Mouse (Mus musculus) stomach, postnatal 0 days (tissue): ENCODE results near the gene Ccdc142.
A peak's percentile ranks its signal among the peaks of the same experiment; 100 is the strongest.

Source experiments
- CTCF ChIP-seq: IDR thresholded peaks from 2 replicates; pipeline ENCODE4 v1.5.1; 2016; ENCODE audit warnings: antibody characterized with exemption, low read depth, mild to moderate bottlenecking, moderate library complexity
- EP300 ChIP-seq: optimal IDR thresholded peaks from 2 replicates; pipeline ENCODE3; 2016; ENCODE audit warnings: antibody characterized with exemption

DNA sequence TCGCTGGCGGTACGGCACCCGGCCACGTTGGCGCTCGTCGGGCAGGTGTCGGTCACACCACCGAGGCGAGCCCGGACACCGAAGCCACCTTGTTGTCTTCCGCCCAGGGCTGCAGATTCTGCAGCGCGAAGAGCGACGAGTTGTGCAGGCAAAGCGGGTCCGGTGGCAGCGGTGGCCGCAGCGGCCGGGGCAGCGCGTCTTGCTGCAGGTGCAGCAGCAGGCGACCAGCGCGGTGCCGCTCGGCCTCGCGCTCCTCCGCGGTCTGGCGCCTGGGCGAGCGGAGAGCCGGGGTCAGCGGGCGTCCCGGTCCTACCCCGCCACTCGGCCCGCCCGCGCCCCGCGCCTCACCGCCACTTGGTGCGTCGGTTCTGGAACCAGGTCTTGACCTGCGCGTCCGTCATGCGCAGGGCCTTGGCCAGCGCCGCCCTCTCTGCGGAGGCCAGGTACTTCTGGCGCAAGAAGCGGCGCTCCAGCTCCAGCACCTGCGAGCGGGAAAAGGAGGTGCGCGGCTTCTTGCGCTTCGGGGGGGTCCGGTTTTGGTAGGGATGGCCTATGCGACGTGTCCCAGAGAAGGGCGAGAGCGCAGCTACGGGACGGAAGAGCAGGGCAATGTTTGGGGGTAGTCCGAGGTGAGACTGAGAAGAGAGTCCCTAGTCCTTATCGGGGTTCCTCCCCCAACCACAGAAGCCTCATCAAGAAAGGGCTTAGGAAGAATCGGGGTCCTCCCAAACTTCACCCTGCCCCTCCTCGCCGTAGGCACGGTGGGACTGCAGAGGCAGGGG is 32.5 kb upstream of the Ccdc142 start:
- TF ChIP-seq CTCF (0 out of 2 replicates have a peak, but pooled peaks have one; percentile 25), EP300 (no peak)
